Mouse (Mus musculus): ENCODE results near the gene Slc2a8.

Gene Slc2a8

DNA sequence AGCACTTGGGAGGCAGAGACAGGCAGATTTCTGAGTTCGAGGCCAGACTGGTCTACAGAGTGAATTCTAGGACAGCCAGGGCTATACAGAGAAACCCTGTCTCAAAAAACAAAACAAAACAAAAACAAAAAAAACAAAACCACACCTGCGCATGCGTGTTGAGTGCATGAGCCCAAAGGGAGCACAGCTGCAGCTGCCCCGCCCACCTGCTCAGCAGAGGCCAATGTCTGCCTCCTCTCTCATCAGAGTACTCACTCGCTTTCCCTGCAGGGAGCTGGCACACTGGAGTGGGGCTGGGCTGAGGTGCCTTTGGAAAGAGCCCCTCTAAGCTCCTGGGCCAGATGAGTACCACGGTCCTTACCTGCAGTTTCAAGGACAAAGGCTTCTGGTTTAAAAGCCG is 50.2 kb downstream of the Slc2a8 start:
- in situ Hi-C loops (cut with MboI, MseI), result no loop called here

DNA sequence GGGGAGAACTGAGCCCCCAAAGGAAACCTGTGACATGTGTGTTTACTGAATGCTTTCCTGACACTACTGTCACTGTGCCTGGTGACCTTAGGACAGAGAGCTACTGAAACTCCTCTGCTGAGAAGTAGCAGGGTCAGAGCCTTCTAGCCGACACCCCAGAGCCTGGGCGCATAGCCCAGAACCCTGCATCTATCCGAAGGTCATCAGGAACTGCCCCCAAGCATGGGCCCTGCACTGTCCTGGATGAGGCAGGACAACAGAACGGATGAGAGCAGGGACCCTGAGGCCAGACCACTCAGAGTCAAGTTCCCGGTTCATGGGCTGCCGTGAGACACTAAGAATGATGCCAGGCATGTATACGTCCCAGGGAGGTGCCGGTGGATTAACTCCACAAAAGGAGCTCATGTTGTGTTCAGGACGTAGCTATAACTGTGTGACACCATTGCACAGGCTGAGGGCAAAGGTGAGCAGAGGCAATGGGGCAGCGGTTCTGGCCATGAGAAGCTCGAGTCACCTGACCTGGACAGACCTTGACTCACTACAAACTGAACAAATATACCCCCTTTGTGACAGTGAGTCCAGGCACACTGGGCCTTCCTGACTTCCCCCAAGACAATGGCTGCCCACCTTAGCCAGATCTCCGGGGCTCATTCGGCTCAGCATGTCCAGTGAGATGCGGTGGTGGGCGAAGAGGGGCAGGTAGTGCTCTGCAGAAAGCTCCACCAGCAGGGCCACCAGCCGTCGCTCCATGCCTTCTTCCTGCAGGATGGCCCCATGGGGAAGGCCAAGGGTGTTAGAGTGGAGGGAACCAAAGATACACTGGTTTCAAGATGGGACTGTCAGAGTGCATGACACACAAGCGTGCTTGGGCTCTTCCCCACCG is 52.7 kb downstream of the Slc2a8 start:
- in situ Hi-C loops (cut with MboI, MseI), result no loop called here

DNA sequence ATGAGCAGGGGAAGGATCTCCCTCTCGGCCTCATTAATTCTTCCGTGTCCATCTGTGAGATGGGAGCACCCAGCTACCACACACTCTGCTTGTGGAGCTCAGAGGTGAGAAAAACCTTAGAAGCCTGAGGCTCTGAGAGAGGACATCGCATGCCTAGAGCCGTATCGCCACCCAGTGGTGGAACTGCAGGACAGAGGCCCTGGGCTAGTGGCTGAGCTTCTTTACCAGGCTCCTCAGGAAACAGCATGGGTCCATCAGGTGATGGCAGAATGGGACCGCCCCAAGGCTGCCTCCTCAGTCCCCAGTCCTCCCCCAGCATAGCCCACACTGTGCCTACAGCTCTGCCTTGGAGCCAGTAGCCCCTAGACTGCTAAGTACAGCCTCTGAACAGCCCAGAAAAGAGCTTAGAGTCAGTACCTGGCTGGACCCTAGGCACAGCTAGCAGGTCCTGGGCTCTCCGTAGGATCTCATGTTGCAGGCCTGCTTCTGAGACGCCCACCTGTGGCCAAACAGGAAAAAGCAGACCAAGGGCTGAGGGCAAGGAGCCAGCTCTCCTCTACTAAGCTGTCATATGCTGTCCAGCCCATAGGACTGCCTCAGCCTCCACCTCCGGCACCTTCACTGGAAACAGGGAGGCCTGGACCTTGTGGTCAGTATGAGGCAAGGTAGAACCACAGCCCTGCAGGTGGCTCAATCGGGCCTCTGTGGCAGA is 53.5 kb downstream of the Slc2a8 start:
- in situ Hi-C loops (cut with MboI, MseI), result no loop called here

DNA sequence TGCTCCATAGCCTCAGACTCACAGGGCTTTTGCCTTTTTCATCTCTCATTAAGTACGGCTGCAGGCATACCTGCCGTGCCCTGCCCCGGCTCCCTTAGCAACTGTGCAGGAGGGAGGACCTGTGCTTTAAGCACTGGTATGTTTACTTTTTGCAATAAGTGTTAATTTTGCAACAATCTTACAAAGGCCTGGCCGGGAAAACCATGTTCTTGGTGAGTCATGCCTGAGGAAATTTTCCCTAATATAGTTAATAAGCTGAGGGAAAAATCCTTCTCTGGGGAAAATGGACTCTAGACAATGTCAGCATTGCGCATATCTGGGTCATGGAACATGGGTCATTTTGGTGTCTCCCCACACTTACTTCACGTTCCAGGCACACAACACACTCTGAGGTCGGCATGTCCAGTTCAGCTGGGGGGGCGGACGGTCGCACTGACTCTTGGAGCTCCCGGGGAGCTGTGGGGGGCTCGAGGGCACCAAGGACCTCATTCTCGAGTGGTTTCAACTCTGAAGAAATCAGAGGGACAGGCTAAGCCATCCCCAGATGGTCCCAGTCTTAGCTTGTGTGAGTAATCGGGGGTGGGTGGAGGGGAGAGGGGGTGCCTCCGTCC is 54.2 kb downstream of the Slc2a8 start:
- in situ Hi-C loops (cut with MboI, MseI), result no loop called here

DNA sequence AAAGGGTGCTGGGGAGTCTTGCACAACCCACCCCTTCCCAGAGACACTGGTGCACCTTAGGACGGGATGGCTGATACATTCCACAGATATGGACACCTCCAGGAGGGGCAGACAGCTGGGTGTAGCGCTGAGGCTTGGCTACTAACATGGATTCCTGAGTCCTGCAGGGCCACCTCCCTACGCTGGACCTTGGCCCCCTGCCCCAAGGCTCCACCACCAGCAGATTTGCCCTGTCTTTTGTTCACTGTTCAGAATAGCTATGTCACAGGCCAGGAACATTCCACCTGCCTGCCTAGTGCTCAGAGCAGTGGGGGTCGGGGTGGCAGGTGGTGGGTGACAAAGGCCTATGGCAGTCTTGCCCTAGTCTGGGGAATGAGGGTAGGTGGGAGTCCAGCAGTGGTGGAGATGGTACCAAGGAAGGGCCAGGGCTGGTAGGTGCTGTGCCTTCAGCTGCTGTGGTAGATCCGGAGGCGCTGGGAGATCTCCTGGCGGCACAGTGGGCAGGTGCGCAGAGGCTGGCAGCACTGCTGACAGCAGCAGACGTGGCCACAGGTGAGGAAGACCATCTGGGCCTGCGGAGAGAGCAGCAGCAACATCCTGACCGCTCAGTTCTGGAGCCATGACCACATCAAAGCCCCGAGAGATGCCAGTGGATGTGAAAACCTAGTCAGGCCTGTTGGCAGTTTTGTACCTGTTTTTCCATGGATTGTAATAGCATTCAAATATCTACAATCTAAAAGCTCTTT is 55.4 kb downstream of the Slc2a8 start:
- in situ Hi-C loops (cut with MboI, MseI), result no loop called here

DNA sequence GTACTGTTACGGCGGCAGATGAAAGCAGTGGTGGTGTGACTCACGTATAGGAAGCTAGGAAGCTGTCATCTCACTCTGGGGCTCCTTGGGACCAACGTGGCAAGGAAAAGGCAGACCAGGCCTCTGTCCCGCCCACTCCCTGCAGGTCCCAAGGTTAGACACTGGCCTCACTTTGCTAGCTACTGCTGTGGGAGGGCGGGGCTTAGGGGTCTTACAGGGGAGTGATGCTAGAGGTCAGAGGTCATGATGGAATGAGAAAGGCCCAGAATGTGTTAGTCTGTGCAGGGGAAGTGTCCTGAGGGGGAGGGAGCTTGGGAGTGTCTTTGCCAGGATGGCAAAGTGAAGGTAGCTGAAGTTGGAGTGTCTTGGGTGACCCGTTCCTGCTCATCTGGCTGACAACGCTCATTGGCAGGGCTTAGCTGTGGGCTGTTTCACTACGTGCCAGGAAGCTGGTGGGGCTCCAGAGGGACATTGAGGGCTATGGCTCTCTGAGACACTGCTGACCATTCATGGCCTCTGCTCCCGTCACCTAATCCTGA is 57.5 kb downstream of the Slc2a8 start:
- in situ Hi-C loops (cut with MboI, MseI), result loop anchor here (5.0 kb wide), 1 partner anchor 37 kb away; no protein-coding TSS in a partner anchor

DNA sequence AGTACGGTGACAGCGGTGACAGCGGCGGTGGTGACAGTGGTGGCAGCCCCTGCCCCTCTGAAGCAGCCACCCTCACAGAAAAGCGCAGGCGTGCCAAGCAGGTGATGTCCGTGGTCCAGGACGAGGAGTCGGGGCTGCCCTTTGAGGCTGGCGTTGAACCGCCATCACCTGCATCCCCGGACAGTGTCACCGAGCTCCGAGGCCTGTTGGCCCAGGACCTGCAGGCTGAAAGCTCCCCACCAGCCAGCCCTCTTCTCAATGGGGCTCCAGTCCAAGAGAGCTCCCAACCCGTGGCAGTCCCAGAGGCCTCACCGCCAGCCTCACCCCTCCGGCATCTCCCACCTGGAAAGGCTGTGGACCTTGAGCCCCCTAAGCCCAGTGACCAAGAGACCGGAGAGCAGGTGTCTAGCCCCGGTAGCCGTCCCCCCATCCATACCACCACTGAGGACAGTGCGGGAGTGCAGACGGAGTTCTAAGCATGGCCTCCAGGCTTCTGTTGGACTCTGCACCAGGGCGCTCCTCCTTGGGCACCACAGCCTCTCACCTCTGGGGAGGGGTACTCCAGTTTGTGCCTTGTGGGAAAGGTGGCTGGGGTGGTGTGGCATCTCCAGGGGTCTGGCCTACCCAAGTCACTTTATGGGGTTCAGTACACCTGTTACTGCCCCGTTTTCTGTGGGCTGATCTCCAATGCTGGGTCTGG is 58.2 kb downstream of the Slc2a8 start:
- in situ Hi-C loops (cut with MboI, MseI), result loop anchor here (5.0 kb wide), 1 partner anchor 36 kb away; no protein-coding TSS in a partner anchor

Measured in T-helper 2 cell (primary cell).